Mouse (Mus musculus) MEL (cell line): ENCODE results near the gene Slc5a5. TPM values are rescaled to one million over a fixed set of nuclear protein-coding genes. Genes with fewer than 3 reads are reported as not detected.
A peak's percentile ranks its signal among the peaks of the same experiment; 100 is the strongest.

Experiments
- DNase-seq: peaks from one replicate; pipeline ENCODE4 v3.0.0; 2011; ENCODE audit warnings: low read depth, low spot score
- H3K27ac ChIP-seq: 2 replicates; pipeline ENCODE4 v1.5.1; 2012; ENCODE audit warnings: low read depth, mild to moderate bottlenecking, control low read depth, low read length, moderate library complexity; ENCODE audit not compliant: control insufficient read depth
- H3K27me3 ChIP-seq, 2 experiments: fragments of 150-350 bp in 1 of 2; sonication (generic) in 1 of 2; 2 replicates each; pipeline ENCODE4 v1.6.1; 2012; ENCODE audit warnings: low read length in 2 of 2, mild to moderate bottlenecking in 2 of 2, improper control_type of control experiment in 1 of 2, moderate library complexity in 1 of 2; ENCODE audit not compliant: insufficient read depth in 2 of 2, control insufficient read depth in 1 of 2
- H3K36me3 ChIP-seq, 2 experiments: 2 replicates each; pipeline ENCODE4 v1.6.1; 2012 to 2014; ENCODE audit warnings: low read length in 2 of 2, improper control_type of control experiment in 1 of 2, inconsistent platforms in 1 of 2, mild to moderate bottlenecking in 1 of 2; ENCODE audit not compliant: insufficient read depth in 2 of 2, control insufficient read depth in 1 of 2
- H3K4me1 ChIP-seq, 2 experiments: fragments of 150-350 bp in 1 of 2; sonication (generic) in 1 of 2; 2 replicates each; pipeline ENCODE4 v1.6.1; 2012; ENCODE audit warnings: low read length in 2 of 2, improper control_type of control experiment in 1 of 2, mild to moderate bottlenecking in 1 of 2; ENCODE audit not compliant: insufficient read depth in 2 of 2, control insufficient read depth in 1 of 2
- H3K4me3 ChIP-seq, 2 experiments: fragments of 150-350 bp in 1 of 2; sonication (generic) in 1 of 2; 2 replicates each; pipeline ENCODE4 v1.5.1; 2012; ENCODE audit warnings: low read depth in 2 of 2, low read length in 2 of 2, mild to moderate bottlenecking in 2 of 2, moderate library complexity in 2 of 2, control low read depth in 1 of 2, improper control_type of control experiment in 1 of 2; ENCODE audit not compliant: control insufficient read depth in 1 of 2, insufficient read depth in 1 of 2
- H3K79me2 ChIP-seq: 2 replicates; pipeline ENCODE4 v1.6.1; 2012; ENCODE audit warnings: mild to moderate bottlenecking, low read length, moderate library complexity; ENCODE audit not compliant: control insufficient read depth, poor library complexity, insufficient read depth
- H3K9ac ChIP-seq: 2 replicates; pipeline ENCODE4 v1.6.1; 2012; ENCODE audit warnings: low read depth, mild to moderate bottlenecking, control low read depth, low read length, moderate library complexity; ENCODE audit not compliant: control insufficient read depth, poor library complexity, severe bottlenecking
- H3K9me3 ChIP-seq: fragments of 150-350 bp; sonication (generic); replicated peaks from 2 replicates; pipeline ENCODE4 v1.6.1; 2012; ENCODE audit warnings: mild to moderate bottlenecking, low read length, improper control_type of control experiment, moderate library complexity; ENCODE audit not compliant: insufficient read depth
- CHD1 ChIP-seq: IDR thresholded peaks from 2 replicates; pipeline ENCODE4 v1.6.1; 2012; ENCODE audit warnings: low read depth, mild to moderate bottlenecking, inconsistent platforms, low read length, improper control_type of control experiment
- CHD2 ChIP-seq: IDR thresholded peaks from 2 replicates; pipeline ENCODE4 v1.6.1; 2011; ENCODE audit warnings: low read length, improper control_type of control experiment
- CTCF ChIP-seq, 3 experiments: IDR thresholded peaks in 2 of 3; conservative IDR thresholded peaks in 1 of 3; 2 replicates each; pipeline ENCODE4 v1.5.1; 2011 to 2012; ENCODE audit warnings: low read length in 3 of 3, low read depth in 2 of 3, mild to moderate bottlenecking in 2 of 3, improper control_type of control experiment in 1 of 3, inconsistent platforms in 1 of 3, mixed read lengths in 1 of 3, moderate library complexity in 1 of 3; ENCODE audit not compliant: control insufficient read depth in 1 of 3, insufficient read depth in 1 of 3, poor library complexity in 1 of 3, severe bottlenecking in 1 of 3
- E2F4 ChIP-seq: IDR thresholded peaks from 2 replicates; pipeline ENCODE4 v1.6.1; 2011; ENCODE audit warnings: low read depth, low read length, improper control_type of control experiment, borderline replicate concordance
- GABPA ChIP-seq: IDR thresholded peaks from 2 replicates; pipeline ENCODE4 v1.6.1; 2012; ENCODE audit warnings: low read depth, mild to moderate bottlenecking, inconsistent platforms, low read length, improper control_type of control experiment, moderate library complexity
- GATA1 ChIP-seq: IDR thresholded peaks from 2 replicates; pipeline ENCODE4 v1.6.1; 2011; ENCODE audit warnings: low read depth, low read length, improper control_type of control experiment
- HCFC1 ChIP-seq: IDR thresholded peaks from 2 replicates; pipeline ENCODE4 v1.6.1; 2012; ENCODE audit warnings: low read depth, mild to moderate bottlenecking, inconsistent platforms, low read length, improper control_type of control experiment, moderate library complexity
- MEF2A ChIP-seq: IDR thresholded peaks from 2 replicates; pipeline ENCODE4 v1.6.1; 2014; ENCODE audit warnings: low read depth, mild to moderate bottlenecking, inconsistent platforms, low read length, improper control_type of control experiment; ENCODE audit not compliant: poor library complexity, insufficient replicate concordance, severe bottlenecking; ENCODE audit errors: extremely low read depth
- POLR2A ChIP-seq, 2 experiments: IDR thresholded peaks; 2 replicates each; pipeline ENCODE4 v1.6.1; 2011 to 2012; ENCODE audit warnings: low read length in 2 of 2, mild to moderate bottlenecking in 2 of 2, control low read depth in 1 of 2, improper control_type of control experiment in 1 of 2, low read depth in 1 of 2, moderate library complexity in 1 of 2; ENCODE audit not compliant: control insufficient read depth in 1 of 2, insufficient read depth in 1 of 2, poor library complexity in 1 of 2
- POLR2AphosphoS2 ChIP-seq: IDR thresholded peaks from 2 replicates; pipeline ENCODE4 v1.6.1; 2011; ENCODE audit warnings: low read length, improper control_type of control experiment
- RAD21 ChIP-seq: IDR thresholded peaks from 2 replicates; pipeline ENCODE4 v1.6.1; 2011; ENCODE audit warnings: mild to moderate bottlenecking, low read depth, low read length, improper control_type of control experiment
- RCOR1 ChIP-seq: IDR thresholded peaks from 2 replicates; pipeline ENCODE4 v1.6.1; 2012; ENCODE audit warnings: low read depth, mild to moderate bottlenecking, inconsistent platforms, low read length, improper control_type of control experiment
- SMC3 ChIP-seq: IDR thresholded peaks from 2 replicates; pipeline ENCODE4 v1.6.1; 2011; ENCODE audit warnings: low read depth, low read length, improper control_type of control experiment
- TBP ChIP-seq: IDR thresholded peaks from 2 replicates; pipeline ENCODE4 v1.8.0; 2011; ENCODE audit warnings: low read depth, low read length, improper control_type of control experiment
- USF2 ChIP-seq, 2 experiments: IDR thresholded peaks; 2 replicates each; pipeline ENCODE4 v1.6.1; 2011 to 2012; ENCODE audit warnings: improper control_type of control experiment in 2 of 2, low read length in 2 of 2, borderline replicate concordance in 1 of 2, inconsistent platforms in 1 of 2, low read depth in 1 of 2, mild to moderate bottlenecking in 1 of 2; ENCODE audit not compliant: insufficient read depth in 1 of 2
- ZC3H11A ChIP-seq: IDR thresholded peaks from 2 replicates; pipeline ENCODE4 v1.6.1; 2012; ENCODE audit warnings: low read depth, mild to moderate bottlenecking, inconsistent platforms, low read length, improper control_type of control experiment
- polyA plus RNA-seq, 2 experiments: library from polyadenylated mRNA; stranded (reverse) in 1 of 2; unstranded in 1 of 2; fragments of >175 nt in 1 of 2; fragments of >200 nt in 1 of 2; gene quantifications; 2 replicates each; pipeline versions ENCODE4 v1.2.1 to v1.2.4; 2012; ENCODE audit warnings: low replicate concordance in 2 of 2, low read depth in 1 of 2; ENCODE audit not compliant: insufficient read length in 2 of 2, insufficient read depth in 1 of 2, missing spikeins in 1 of 2
- total RNA-seq: library from RNA; depleted of rRNA; stranded (reverse); fragments of 300-350 nt; gene quantifications from 2 replicates; pipeline ENCODE4 v1.2.3, GENCODE M21; 2012

Slc5a5 gene
- total and polyA plus RNA-seq, 3 experiments, result 0.12 to 0.36 TPM; not detected in 1

DNA sequence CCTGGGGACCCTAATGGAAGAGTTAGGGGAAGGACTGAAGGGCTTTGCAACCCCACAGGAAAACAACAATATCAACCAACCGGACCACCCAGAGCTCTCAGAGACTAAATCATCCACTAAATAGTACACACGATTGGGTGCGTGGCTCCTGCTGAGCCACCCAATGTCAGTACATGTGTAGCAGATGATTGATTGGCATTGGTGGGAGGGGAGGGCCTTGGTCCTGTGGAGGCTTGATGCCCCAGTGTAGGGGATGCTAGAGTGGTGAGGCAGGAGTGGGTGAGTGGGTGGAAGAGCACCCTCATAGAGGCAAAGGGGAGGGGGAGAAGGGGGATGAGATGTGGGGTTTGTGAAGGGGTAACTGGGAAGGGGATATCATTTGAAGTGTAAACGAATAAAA, 31.6 kb upstream of the Slc5a5 start:
- no peak for DNase-seq
- Histone ChIP-seq H3K4me1 (peaks cover 5 to 6% of the 10 kb centered on the region in 2 experiments), H3K27me3 (no peaks in the 10 kb centered on the region), H3K36me3 (peaks cover 0 to 2% of the 10 kb centered on the region in 2 experiments; a peak in 1 of 4 replicates), H3K9ac (no peak overlapping the region), H3K27ac (no peak overlapping the region), H3K79me2 (no peaks in the 10 kb centered on the region), H3K9me3 (no peaks in the 10 kb centered on the region), H3K4me3 (no peak overlapping the region)
- TF ChIP-seq POLR2AphosphoS2, result no peak
- TF ChIP-seq USF2 (IDR thresholded peaks at IDR 0.05; ENCODE audit: borderline replicate concordance in 1 of 2, insufficient read depth in 1 of 2, low read depth in 1 of 2, low read length in 2 of 2), result no peak
- TF ChIP-seq CHD1, result no peak
- no peak for TF ChIP-seq GATA1
- no peak for TF ChIP-seq HCFC1
- no peak for TF ChIP-seq CHD2
- TF ChIP-seq GABPA, result no peak
- TF ChIP-seq POLR2A (IDR thresholded peaks at IDR 0.05; ENCODE audit: control insufficient read depth in 1 of 2, insufficient read depth in 1 of 2, low read depth in 1 of 2, low read length in 2 of 2, poor library complexity in 1 of 2), result no peak
- TF ChIP-seq MEF2A, result no peak
- TF ChIP-seq ZC3H11A, result no peak
- TF ChIP-seq E2F4, result no peak

DNA sequence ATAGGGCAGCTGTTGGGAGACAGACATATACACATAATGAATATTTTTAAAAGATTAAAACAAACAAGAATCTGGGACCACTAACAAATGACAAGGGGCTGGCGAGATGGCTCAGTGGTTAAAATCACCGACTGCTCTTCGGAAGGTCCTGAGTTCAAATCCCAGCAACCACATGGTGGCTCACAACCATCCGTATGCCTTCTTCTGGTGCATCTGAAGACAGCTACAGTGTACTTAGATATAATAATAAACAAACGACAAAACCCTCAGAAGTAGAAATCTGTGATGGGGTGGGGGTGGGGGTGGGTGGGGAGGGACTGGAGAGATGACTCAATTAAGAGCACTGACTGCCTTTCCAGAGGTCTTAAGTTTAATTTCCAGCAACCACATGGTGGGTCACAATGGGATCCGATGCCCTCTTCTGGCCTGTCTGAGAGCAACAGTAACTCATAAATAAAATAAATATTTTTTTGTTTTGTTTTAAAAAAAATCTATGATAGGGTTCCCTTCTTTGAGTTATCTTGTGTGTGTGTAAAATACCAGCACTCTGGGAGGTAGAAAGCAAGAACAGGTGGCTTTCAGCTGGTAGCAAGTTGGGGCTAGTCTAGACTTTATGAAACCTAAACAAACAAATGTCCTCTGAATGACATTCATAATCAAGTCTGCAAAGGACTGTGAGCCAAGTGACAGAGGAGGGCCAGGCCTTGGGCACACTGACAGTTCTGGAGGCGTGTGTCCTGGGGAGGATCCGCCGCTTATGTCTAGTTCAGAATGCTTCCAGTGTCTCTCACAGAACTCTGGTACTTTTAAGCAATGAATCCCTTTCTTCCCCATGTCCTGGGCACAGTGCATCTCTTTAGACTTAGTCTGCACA, 27.7 kb upstream of the Slc5a5 start:
- H3K36me3 ChIP-seq, result no peaks in the 10 kb centered on the region; a peak in 1 of 4 replicates
- H3K27me3 ChIP-seq, result no peaks in the 10 kb centered on the region
- no peak for TF ChIP-seq TBP
- peak in 2 of 3 experiments; percentile 32 to 40; a peak in 4 of 6 replicates for TF ChIP-seq CTCF (IDR thresholded peaks at IDR 0.05 in 2 of 3, conservative IDR thresholded peaks at IDR 0.05 in 1 of 3; ENCODE audit: control insufficient read depth in 1 of 3, insufficient read depth in 1 of 3, low read depth in 2 of 3, low read length in 3 of 3, poor library complexity in 1 of 3, severe bottlenecking in 1 of 3)
- no peak for TF ChIP-seq RCOR1
- TF ChIP-seq RAD21, result peak; percentile 3; the same call in 1 of the 2 replicates
- TF ChIP-seq SMC3, result peak; percentile 34; the same call in 1 of the 2 replicates
- TF ChIP-seq, all 39 proteins: peak for 3
- Histone ChIP-seq H3K4me3 (no peak overlapping the region), H3K9me3 (no peaks in the 10 kb centered on the region), H3K27ac (no peak overlapping the region), H3K79me2 (no peaks in the 10 kb centered on the region), H3K4me1 (no peaks in the 10 kb centered on the region), H3K9ac (no peak overlapping the region)
- DNase-seq, result peak; percentile 41
